Mouse (Mus musculus) gastrocnemius, adult 2 months (tissue): Measurements from ENCODE around the gene Erf. TPM values are rescaled to one million over a fixed set of nuclear protein-coding genes. Genes with fewer than 3 reads are reported as not detected.
A peak's percentile ranks its signal among the peaks of the same experiment; 100 is the strongest.

Experiments used
- DNase-seq: peaks from one replicate; pipeline ENCODE4 v3.0.0; 2022
- H3K27ac ChIP-seq: fragments of 200-600 bp; 2 replicates; pipeline ENCODE4 v1.8.1; 2022; ENCODE audit warnings: mild to moderate bottlenecking
- H3K4me3 ChIP-seq: fragments of 200-600 bp; 2 replicates; pipeline ENCODE4 v1.8.1; 2022; ENCODE audit warnings: mild to moderate bottlenecking, moderate library complexity
- CTCF ChIP-seq: fragments of 200-600 bp; IDR thresholded peaks from 2 replicates; pipeline ENCODE4 v1.8.1; 2022; ENCODE audit warnings: antibody characterized with exemption, mild to moderate bottlenecking, moderate library complexity
- intact Hi-C: fragments of 180-260 bp; cut with DNase I; formaldehyde crosslinking; loops from one replicate; pipeline ENCODE4 v1.15.1; 2025
- long read RNA-seq, 2 experiments: library from polyadenylated mRNA; stranded (forward); transcript quantifications; one replicate each; pipeline ENCODE4 v2.0.0; 2021
- total RNA-seq, 2 experiments: library from RNA; stranded (reverse); gene quantifications; 2 replicates each; pipeline ENCODE4 v1.2.3; 2021

Gene Erf
- 1 to 10 TPM; 5.4 to 7.4 TPM for total RNA-seq
- long read RNA-seq, experiment 1, partial matches to known transcripts = 0 of 1 reads
- long read RNA-seq, experiment 1, other reads (novel, unspliced or antisense) = 0 of 1 reads
- long read RNA-seq, experiment 2, partial matches to known transcripts = 0 of 1 reads
- long read RNA-seq, experiment 2, other reads (novel, unspliced or antisense) = 1 of 1 reads

GRCm38 (mm10) chr7:25250141-25250972, at the start of gene Erf:
Gene Erf (minus strand): TSS chr7:25250761.
- Histone ChIP-seq H3K27ac (peak within 1 kb of the TSS; percentile 97), H3K4me3 (peak within 1 kb of the TSS; percentile 95)
- peak; percentile 97 for DNase-seq
- no peak for TF ChIP-seq CTCF
- intact Hi-C loops = no loop called here

DNA sequence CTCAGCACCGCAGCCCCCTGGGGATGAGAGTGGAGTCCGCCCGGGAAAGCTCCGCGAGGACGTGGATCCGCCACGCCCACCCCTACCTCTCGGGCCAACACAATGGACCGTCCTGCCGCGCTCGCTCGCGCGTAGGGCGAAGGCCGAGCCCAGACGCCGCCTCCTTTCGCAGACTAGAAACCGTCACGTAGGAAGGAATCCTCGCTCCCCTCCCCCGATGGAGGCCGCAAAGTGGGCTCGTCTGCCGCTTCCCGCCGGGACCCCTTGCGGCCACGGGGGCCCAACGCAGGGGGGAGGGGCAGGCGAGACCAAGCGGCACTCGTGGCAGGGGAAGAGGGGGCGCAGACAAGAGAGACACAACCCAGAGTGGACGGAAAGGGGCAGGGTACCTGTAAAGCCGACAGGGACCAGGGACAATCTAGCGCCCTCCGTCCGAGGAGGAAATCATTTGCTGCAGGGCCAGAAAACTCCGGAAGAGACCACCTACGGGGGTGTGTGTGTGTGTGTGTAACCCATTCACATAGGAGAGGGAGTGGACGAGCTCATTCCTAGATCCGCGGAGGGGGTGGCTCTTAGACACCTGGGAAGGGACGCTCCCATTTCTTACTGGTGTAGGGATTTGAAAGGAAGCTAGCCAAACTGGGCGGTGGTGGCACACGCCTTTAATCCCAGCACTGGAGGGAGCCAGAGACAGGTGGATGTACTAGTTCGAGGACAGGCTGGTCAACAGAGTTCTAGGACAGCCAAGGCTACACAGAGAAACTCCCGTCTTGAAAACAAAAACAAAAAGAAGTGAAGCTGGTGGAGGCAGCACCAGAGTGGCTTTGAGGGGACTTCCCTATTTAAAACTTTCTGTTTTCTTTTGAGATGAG, 47.1 kb upstream of the Erf start, which contains the start of gene Pafah1b3:
TSS of gene Pafah1b3 (minus strand) at position 533 of the 872 bp plus-strand sequence.
- DNase-seq = peak; percentile 64
- intact Hi-C loops = no loop called here
- peak; percentile 27; the same call in 1 of the 2 replicates for TF ChIP-seq CTCF
- peak within 1 kb of the TSS; percentile 79 for H3K4me3 ChIP-seq
- H3K27ac ChIP-seq = peak within 1 kb of the TSS; percentile 77

GRCm38 (mm10) chr7:25296945-25297453, 46.4 kb upstream of the Erf start:
- H3K27ac ChIP-seq = peak overlapping the region; percentile 77; the same call in 1 of the 2 replicates
- DNase-seq = peak; percentile 39
- no peak for TF ChIP-seq CTCF
- intact Hi-C loops = no loop called here
- peak overlapping the region; percentile 79 for H3K4me3 ChIP-seq

DNA sequence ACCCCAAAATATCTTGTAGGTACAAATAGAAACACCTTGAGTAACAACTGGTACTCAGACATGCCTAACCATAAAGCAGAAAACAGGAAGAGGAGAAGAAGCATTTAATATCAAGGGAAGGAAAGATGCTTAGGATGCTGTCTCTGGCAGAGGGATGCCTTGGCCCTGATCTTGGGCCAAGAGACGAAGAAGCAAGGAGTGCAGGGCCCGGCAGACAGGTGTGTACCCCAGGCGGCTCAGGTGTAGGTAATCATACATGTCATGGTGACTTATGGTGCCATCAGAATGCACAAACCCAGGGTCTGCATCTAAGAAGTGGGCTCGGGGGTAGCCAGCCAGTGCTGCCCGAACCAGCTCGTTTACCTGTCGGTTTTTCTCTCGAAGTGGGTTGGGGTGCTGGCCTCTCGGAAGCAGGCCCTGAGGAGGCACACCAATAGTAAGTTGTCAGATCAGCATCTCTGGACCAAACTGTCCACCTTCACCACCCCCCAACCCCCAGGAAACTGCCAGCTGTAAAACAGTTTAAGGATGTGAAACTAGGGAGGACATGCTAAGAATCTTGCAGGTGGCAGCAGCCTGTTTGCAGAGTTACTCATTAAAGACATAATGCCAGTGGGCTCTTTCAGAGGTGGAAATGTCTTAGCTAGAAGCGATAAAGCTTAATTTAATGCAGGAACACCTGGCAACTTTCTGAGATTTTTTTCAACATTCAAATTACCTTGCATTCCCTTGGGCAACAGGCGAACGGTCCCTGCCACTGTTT, 44.6 kb upstream of the Erf start:
- intact Hi-C loops = no loop called here

GRCm38 (mm10) chr7:25294495-25294894, 43.9 kb upstream of the Erf start:
- Histone ChIP-seq H3K27ac (no peak overlapping the region), H3K4me3 (no peak overlapping the region)
- no peak for TF ChIP-seq CTCF
- intact Hi-C loops = no loop called here
- no peak for DNase-seq

More for the DNA sequence above, 44.6 kb upstream of the Erf start:
- peak; percentile 6 for DNase-seq
- TF ChIP-seq CTCF = no peak
- no peak overlapping the region for H3K4me3 ChIP-seq
- no peak overlapping the region for H3K27ac ChIP-seq

DNA sequence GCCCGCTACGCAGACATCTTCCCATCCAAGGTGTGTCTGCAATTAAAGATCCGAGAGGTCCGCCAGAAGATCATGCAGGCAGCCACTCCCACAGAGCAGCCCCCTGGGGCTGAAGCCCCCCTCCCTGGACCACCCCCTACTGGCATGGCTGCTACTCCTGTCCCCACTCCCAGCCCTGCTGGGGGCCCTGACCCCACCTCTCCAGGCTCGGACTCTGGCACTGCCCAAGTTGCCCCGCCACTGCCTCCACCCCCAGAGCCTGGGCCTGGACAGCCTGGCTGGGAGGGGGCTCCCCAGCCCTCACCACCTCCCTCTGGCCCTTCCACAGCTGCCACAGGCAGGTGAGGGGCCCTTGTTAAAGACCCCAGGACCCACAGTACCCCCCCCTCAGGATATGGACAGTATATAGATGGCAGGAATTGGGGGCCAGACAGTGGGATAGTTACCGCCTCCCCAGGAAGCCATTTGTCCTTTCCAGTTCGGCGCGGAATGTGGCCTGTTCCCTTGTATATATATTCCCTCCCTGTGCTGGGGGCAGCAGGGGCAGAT, 42.7 kb upstream of the Erf start:
- intact Hi-C loops = no loop called here
- no peak overlapping the region for H3K27ac ChIP-seq
- H3K4me3 ChIP-seq = no peak overlapping the region
- peak; percentile 18 for DNase-seq
- TF ChIP-seq CTCF = no peak

GRCm38 (mm10) chr7:25292107-25292506, 41.5 kb upstream of the Erf start:
- no peak overlapping the region for H3K27ac ChIP-seq
- H3K4me3 ChIP-seq = no peak overlapping the region
- no peak for TF ChIP-seq CTCF
- peak; percentile 12 for DNase-seq
- intact Hi-C loops = no loop called here

DNA sequence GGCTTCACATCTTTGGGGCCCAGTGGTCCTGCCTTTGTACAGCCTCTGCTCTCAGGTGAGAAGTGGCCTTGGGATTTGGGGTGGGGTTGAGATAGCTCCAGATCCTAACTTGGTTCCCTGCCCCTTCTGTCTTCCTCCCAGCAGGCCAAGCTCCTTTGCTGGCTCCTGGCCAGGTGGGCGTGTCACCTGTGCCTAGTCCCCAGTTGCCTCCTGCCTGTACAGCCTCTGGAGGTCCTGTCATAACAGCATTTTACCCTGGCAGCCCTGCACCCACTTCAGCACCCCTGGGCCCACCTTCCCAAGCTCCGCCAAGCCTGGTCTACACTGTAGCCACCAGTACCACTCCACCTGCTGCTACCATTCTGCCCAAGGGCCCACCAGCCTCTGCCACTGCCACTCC, 40.4 kb upstream of the Erf start:
- Histone ChIP-seq H3K27ac (no peak overlapping the region), H3K4me3 (no peak overlapping the region)
- intact Hi-C loops = no loop called here
- DNase-seq = peak; percentile 57
- TF ChIP-seq CTCF = no peak

- H3K27ac ChIP-seq = no peak overlapping the region
- peak; percentile 12 for DNase-seq
- H3K4me3 ChIP-seq = no peak overlapping the region
- intact Hi-C loops = no loop called here
- TF ChIP-seq CTCF = no peak
Measured at GRCm38 (mm10) chr7:25290463-25290862, 39.9 kb upstream of the Erf start.

- intact Hi-C loops = no loop called here
- peak; percentile 1 for DNase-seq
- H3K4me3 ChIP-seq = no peak overlapping the region
- no peak overlapping the region for H3K27ac ChIP-seq
- TF ChIP-seq CTCF = no peak
Measured at GRCm38 (mm10) chr7:25289925-25290324, 39.4 kb upstream of the Erf start.

GRCm38 (mm10) chr7:25288721-25289120, 38.2 kb upstream of the Erf start:
- no peak overlapping the region for H3K27ac ChIP-seq
- DNase-seq = no peak
- no peak for TF ChIP-seq CTCF
- no peak overlapping the region for H3K4me3 ChIP-seq
- intact Hi-C loops = no loop called here
